Mouse (Mus musculus): Measurements from ENCODE around the gene Tgoln1. TPM values are rescaled to one million over a fixed set of nuclear protein-coding genes. Genes with fewer than 3 reads are reported as not detected.
A peak's percentile ranks its signal among the peaks of the same experiment; 100 is the strongest.

The Tgoln1 gene
- total and polyA plus RNA-seq, 3 experiments: 22.6 to 33.6 (median 23.5) TPM

GRCm38 (mm10) chr6:72630961-72631360 is 14.2 kb upstream of the Tgoln1 start:
- H3K27ac ChIP-seq (ENCODE audit: insufficient read depth, low read depth): no peak overlapping the region
- no peaks in the 10 kb centered on the region for H3K79me2 ChIP-seq (replicated peaks; ENCODE audit: control insufficient read depth, extremely low read depth, insufficient read depth, poor library complexity, severe bottlenecking)
- peaks cover 0 to 23% of the 10 kb centered on the region in 2 experiments for H3K36me3 ChIP-seq (replicated peaks in 1 of 2; ENCODE audit: control insufficient read depth in 1 of 2, insufficient read depth in 1 of 2, low read length in 1 of 2)
- H3K27me3 ChIP-seq (replicated peaks): no peaks in the 10 kb centered on the region
- dilution Hi-C loops (cut with MboI; ENCODE audit: extremely low pct_ligation_motif_present, extremely low pct_unique_long_range_greater_than_20kb, low sequenced_read_pairs): no loop called here
- TF ChIP-seq USF1 (IDR thresholded peaks at IDR 0.05; ENCODE audit: low read depth, low read length): no peak
- TF ChIP-seq PAX5 (IDR thresholded peaks at IDR 0.05; ENCODE audit: low read length): no peak
- TF ChIP-seq CHD2 (IDR thresholded peaks at IDR 0.05; ENCODE audit: low read length): no peak
- no peak for TF ChIP-seq MEF2A (IDR thresholded peaks at IDR 0.05; ENCODE audit: borderline replicate concordance, low read depth, low read length)
- no peak for TF ChIP-seq MXI1 (IDR thresholded peaks at IDR 0.05; ENCODE audit: low read depth, low read length)
- no peak for TF ChIP-seq NRF1 (IDR thresholded peaks at IDR 0.05; ENCODE audit: low read depth, low read length)
- TF ChIP-seq BHLHE40 (IDR thresholded peaks at IDR 0.05; ENCODE audit: low read depth, low read length): peak; percentile 62
- no peak for TF ChIP-seq TBP (conservative IDR thresholded peaks at IDR 0.05; ENCODE audit: low read depth, low read length)
- TF ChIP-seq ETS1 (conservative IDR thresholded peaks at IDR 0.05; ENCODE audit: low read depth, low read length): no peak
- H3K9me3 ChIP-seq (replicated peaks; ENCODE audit: low read length): no peaks in the 10 kb centered on the region
- peaks cover 9 to 39% of the 10 kb centered on the region in 2 experiments for H3K4me1 ChIP-seq (ENCODE audit: control insufficient read depth in 1 of 2, insufficient read depth in 2 of 2)
- in situ Hi-C loops (cut with MboI; ENCODE audit: low pct_ligation_motif_present, low pct_unique_long_range_greater_than_20kb, low sequenced_read_pairs): no loop called here
- DNase-seq (ENCODE audit: extremely low read depth): no peak
- H3K4me3 ChIP-seq (replicated peaks in 1 of 3; ENCODE audit: low read depth in 2 of 3, low read length in 2 of 3, poor library complexity in 1 of 3): peak overlapping the region in 1 of 3 experiments; percentile 54
- no peak overlapping the region; the same call in 1 of the 2 replicates for H3K4me2 ChIP-seq (ENCODE audit: insufficient read depth, low read depth, poor library complexity, severe bottlenecking)
- no peak overlapping the region for H3K9ac ChIP-seq (ENCODE audit: insufficient read depth, low read depth)

GRCm38 (mm10) chr6:72630370-72630769 is 13.6 kb upstream of the Tgoln1 start:
- in situ Hi-C loops (cut with MboI; ENCODE audit: low pct_ligation_motif_present, low pct_unique_long_range_greater_than_20kb, low sequenced_read_pairs): no loop called here
- Histone ChIP-seq H3K79me2 (replicated peaks; ENCODE audit: control insufficient read depth, extremely low read depth, insufficient read depth, poor library complexity, severe bottlenecking) (no peaks in the 10 kb centered on the region), H3K9ac (ENCODE audit: insufficient read depth, low read depth) (no peak overlapping the region), H3K4me3 (replicated peaks in 1 of 3; ENCODE audit: low read depth in 2 of 3, low read length in 2 of 3, poor library complexity in 1 of 3) (peak overlapping the region in 1 of 3 experiments; percentile 54), H3K9me3 (replicated peaks; ENCODE audit: low read length) (no peaks in the 10 kb centered on the region), H3K4me2 (ENCODE audit: insufficient read depth, low read depth, poor library complexity, severe bottlenecking) (no peak overlapping the region), H3K4me1 (ENCODE audit: control insufficient read depth in 1 of 2, insufficient read depth in 2 of 2) (peaks cover 9 to 39% of the 10 kb centered on the region in 2 experiments), H3K27ac (ENCODE audit: insufficient read depth, low read depth) (no peak overlapping the region), H3K27me3 (replicated peaks) (no peaks in the 10 kb centered on the region), H3K36me3 (replicated peaks in 1 of 2; ENCODE audit: control insufficient read depth in 1 of 2, insufficient read depth in 1 of 2, low read length in 1 of 2) (peaks cover 0 to 23% of the 10 kb centered on the region in 2 experiments)
- DNase-seq (ENCODE audit: extremely low read depth): no peak
- dilution Hi-C loops (cut with MboI; ENCODE audit: extremely low pct_ligation_motif_present, extremely low pct_unique_long_range_greater_than_20kb, low sequenced_read_pairs): no loop called here
- TF ChIP-seq POLR2AphosphoS2 (IDR thresholded peaks at IDR 0.05; ENCODE audit: low read depth, low read length) (no peak), RCOR1 (conservative IDR thresholded peaks at IDR 0.05; ENCODE audit: low read depth, low read length) (no peak), MAFK (IDR thresholded peaks at IDR 0.05; ENCODE audit: insufficient replicate concordance, low read length) (no peak), USF2 (conservative IDR thresholded peaks at IDR 0.05; ENCODE audit: low read depth, low read length) (no peak), MAZ (IDR thresholded peaks at IDR 0.05; ENCODE audit: low read depth, low read length) (no peak)

GRCm38 (mm10) chr6:72627276-72627675 is 10.5 kb upstream of the Tgoln1 start:
- no peak overlapping the region for H3K4me3 ChIP-seq (replicated peaks in 1 of 3; ENCODE audit: low read depth in 2 of 3, low read length in 2 of 3, poor library complexity in 1 of 3)
- no peaks in the 10 kb centered on the region for H3K9me3 ChIP-seq (replicated peaks; ENCODE audit: low read length)
- peaks cover 9 to 39% of the 10 kb centered on the region in 2 experiments for H3K4me1 ChIP-seq (ENCODE audit: control insufficient read depth in 1 of 2, insufficient read depth in 2 of 2)
- no peak overlapping the region for H3K27ac ChIP-seq (ENCODE audit: insufficient read depth, low read depth)
- no peak for DNase-seq (ENCODE audit: extremely low read depth)
- no peaks in the 10 kb centered on the region for H3K79me2 ChIP-seq (replicated peaks; ENCODE audit: control insufficient read depth, extremely low read depth, insufficient read depth, poor library complexity, severe bottlenecking)
- dilution Hi-C loops (cut with MboI; ENCODE audit: extremely low pct_ligation_motif_present, extremely low pct_unique_long_range_greater_than_20kb, low sequenced_read_pairs) (no loop called here), in situ Hi-C loops (cut with MboI; ENCODE audit: low pct_ligation_motif_present, low pct_unique_long_range_greater_than_20kb, low sequenced_read_pairs) (no loop called here)
- no peak for TF ChIP-seq MAFK (IDR thresholded peaks at IDR 0.05; ENCODE audit: insufficient replicate concordance, low read length)
- TF ChIP-seq ZKSCAN1 (IDR thresholded peaks at IDR 0.05; ENCODE audit: borderline replicate concordance, low read depth, low read length): no peak
- H3K36me3 ChIP-seq (replicated peaks in 1 of 2; ENCODE audit: control insufficient read depth in 1 of 2, insufficient read depth in 1 of 2, low read length in 1 of 2): peaks cover 0 to 23% of the 10 kb centered on the region in 2 experiments
- no peaks in the 10 kb centered on the region for H3K27me3 ChIP-seq (replicated peaks)
- H3K4me2 ChIP-seq (ENCODE audit: insufficient read depth, low read depth, poor library complexity, severe bottlenecking): no peak overlapping the region
- no peak overlapping the region for H3K9ac ChIP-seq (ENCODE audit: insufficient read depth, low read depth)

Measured in CH12.LX (cell line).